Mouse (Mus musculus) thymus, adult 2 months (tissue): Measurements from ENCODE around the gene Impdh1. TPM values are rescaled to one million over a fixed set of nuclear protein-coding genes. Genes with fewer than 3 reads are reported as not detected.
"Not testable (repeated sequence)": the region's sequence is repeated elsewhere in the genome, so short reads cannot be mapped to it uniquely, and the experiment has no call there.

ENCODE experiments used
- DNase-seq: peaks from one replicate; pipeline ENCODE4 v3.0.0; 2021
- H3K27ac ChIP-seq: fragments of 200-500 bp; 2 replicates; pipeline ENCODE4 v1.5.1; 2012; ENCODE audit warnings: low read length, control low read depth; ENCODE audit not compliant: control insufficient read depth, insufficient read depth
- H3K27me3 ChIP-seq: fragments of 200-500 bp; 2 replicates; pipeline ENCODE4 v1.6.1; 2012; ENCODE audit warnings: mild to moderate bottlenecking, low read length, moderate library complexity, mixed read lengths; ENCODE audit not compliant: control insufficient read depth, insufficient read depth
- H3K36me3 ChIP-seq: fragments of 200-500 bp; 2 replicates; pipeline ENCODE4 v1.6.1; 2012; ENCODE audit warnings: mild to moderate bottlenecking, low read length, moderate library complexity; ENCODE audit not compliant: control insufficient read depth, insufficient read depth
- H3K4me1 ChIP-seq: fragments of 200-500 bp; replicated peaks from 2 replicates; pipeline ENCODE4 v1.6.1; 2012; ENCODE audit warnings: low read length; ENCODE audit not compliant: control insufficient read depth, insufficient read depth
- H3K4me3 ChIP-seq: fragments of 200-500 bp; 2 replicates; pipeline ENCODE4 v1.5.1; 2012; ENCODE audit warnings: mild to moderate bottlenecking, low read length, control low read depth, moderate library complexity; ENCODE audit not compliant: control insufficient read depth, insufficient read depth
- CTCF ChIP-seq: fragments of 200-500 bp; IDR thresholded peaks from 2 replicates; pipeline ENCODE4 v1.5.1; 2012; ENCODE audit warnings: mild to moderate bottlenecking, control low read depth, low read length, moderate library complexity, borderline replicate concordance; ENCODE audit not compliant: control insufficient read depth, poor library complexity, insufficient read depth; ENCODE audit errors: extremely low read depth
- POLR2A ChIP-seq: fragments of 200-500 bp; IDR thresholded peaks from 2 replicates; pipeline ENCODE4 v1.6.1; 2012; ENCODE audit warnings: mild to moderate bottlenecking, low read length, control low read depth, moderate library complexity; ENCODE audit not compliant: control insufficient read depth, poor library complexity, insufficient read depth; ENCODE audit errors: extremely low read depth
- WGBS: fragments of 180-500 bp; shearing (Covaris S2); methylation state at CpG from one replicate; pipeline ENCODE4 v1.1.7; 2018; 5-methylcytosine and 5-hydroxymethylcytosine counted together
- polyA plus RNA-seq: library from polyadenylated mRNA; depleted of rRNA; stranded (reverse); fragments of >200 nt; gene quantifications from 2 replicates; pipeline ENCODE4 v1.2.3, GENCODE M21; 2012; rRNA removed

The Impdh1 gene
- polyA plus RNA-seq, 1 experiment: 323 TPM

DNA sequence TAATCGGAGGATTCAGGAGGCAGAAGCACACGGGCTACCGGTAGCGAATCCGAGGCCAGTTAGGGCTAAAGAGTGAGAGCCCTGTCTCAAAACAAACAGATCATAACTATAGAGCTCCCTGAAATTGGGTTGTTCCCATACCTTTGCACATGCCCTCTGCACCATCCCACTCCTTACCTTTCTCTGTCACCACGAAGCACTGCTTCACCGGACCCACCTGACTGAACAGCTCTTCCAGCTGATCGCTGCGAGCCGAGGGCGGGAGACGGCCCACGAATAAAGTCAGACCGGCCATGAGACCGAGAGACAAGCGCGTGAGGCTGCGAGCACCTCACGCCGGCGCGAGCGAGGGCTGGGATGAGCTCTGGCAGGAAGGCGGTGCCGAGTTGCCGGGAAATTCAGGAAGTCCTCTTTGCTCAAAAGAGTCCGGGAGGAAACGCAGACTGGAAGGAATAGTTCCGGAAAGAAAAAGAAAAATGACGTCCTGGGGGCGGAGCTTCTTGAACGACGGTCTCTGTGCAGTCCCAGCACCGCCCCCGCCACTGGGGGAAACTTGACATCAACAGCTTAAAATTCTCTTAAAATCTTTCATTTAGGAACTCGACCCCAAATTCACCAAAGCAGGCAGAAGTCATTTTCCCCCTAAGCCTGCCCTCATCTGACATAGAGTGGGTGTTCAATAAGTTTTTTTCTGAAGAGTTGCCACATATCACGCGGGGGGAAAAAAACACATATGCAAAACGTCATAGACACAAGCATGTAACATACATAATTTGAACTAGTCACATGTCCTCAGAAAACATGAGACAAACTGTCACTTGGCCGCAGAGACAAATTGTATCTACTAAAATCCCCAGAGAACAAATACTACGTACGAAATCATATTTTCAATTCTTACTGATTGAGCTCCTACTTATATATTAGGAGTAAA lies 51.6 kb downstream of the Impdh1 start, which contains the start of gene Rbm28:
Gene Rbm28 (minus strand): TSS at position 693 of the 931 bp plus-strand sequence.
- H3K36me3 ChIP-seq: peaks cover 4% of the 10 kb centered on the region
- peak; percentile 65; the same call in 1 of the 2 replicates for TF ChIP-seq POLR2A
- TF ChIP-seq CTCF: no peak
- DNase-seq: peak; percentile 90
- no peaks in the 10 kb centered on the region; the same call in 1 of the 2 replicates for H3K27me3 ChIP-seq
- WGBS: 6% methylated on average over 42 of the region's 42 CpGs
- H3K4me1 ChIP-seq: peaks cover 3% of the 10 kb centered on the region
- H3K4me3 ChIP-seq: peak within 1 kb of the TSS; percentile 73
- H3K27ac ChIP-seq: no peak within 1 kb of the TSS

DNA sequence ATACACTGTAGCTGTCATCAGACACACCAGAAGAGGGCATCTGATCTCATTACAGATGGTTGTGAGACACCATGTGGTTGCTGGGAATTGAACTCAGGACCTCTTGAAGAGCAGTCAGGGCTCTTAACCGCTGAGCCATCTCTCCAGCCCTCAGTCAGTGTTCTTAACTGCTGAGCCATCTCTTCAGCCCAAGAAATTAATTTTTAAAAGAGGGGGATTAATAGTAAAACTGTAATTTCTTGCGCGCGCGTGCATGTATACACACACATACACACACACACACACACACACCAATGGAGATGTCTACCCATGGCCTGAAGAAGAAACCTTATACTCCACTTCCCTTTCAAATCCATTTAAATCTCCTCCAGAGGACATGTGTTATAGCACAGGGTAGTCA lies 54.9 kb downstream of the Impdh1 start:
- not testable (repeated sequence) for DNase-seq, H3K4me1 ChIP-seq, H3K4me3 ChIP-seq, H3K27me3 ChIP-seq, H3K27ac ChIP-seq
- peaks cover 31% of the 10 kb centered on the region for H3K36me3 ChIP-seq
- WGBS: over 99% methylated on average over 5 of the region's 5 CpGs

DNA sequence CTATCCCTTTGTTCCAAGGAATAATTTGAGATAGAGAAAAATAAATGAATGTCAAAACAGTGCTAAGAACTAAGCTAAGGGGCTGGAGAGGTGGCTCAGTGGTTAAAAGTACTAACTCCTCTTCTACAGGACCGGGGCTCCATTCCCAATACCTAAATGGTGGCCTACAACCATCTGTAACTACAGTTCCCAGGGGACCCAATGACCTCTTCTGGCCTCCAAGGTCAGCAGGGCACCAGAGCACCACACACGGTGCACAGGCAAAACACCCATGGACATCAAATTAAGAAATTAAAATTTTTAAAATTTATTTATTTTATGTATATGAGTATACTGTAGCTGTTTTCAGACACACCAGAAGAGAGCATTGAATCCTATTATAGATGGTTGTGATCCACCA lies 55.4 kb downstream of the Impdh1 start:
- peaks cover 35% of the 10 kb centered on the region for H3K36me3 ChIP-seq
- no peak overlapping the region for H3K27ac ChIP-seq
- peaks cover 3% of the 10 kb centered on the region for H3K4me1 ChIP-seq
- no peak for DNase-seq
- WGBS: 90% methylated on average over 2 of the region's 2 CpGs
- H3K4me3 ChIP-seq: no peak overlapping the region
- no peaks in the 10 kb centered on the region for H3K27me3 ChIP-seq
- TF ChIP-seq POLR2A (no peak), CTCF (no peak)

DNA sequence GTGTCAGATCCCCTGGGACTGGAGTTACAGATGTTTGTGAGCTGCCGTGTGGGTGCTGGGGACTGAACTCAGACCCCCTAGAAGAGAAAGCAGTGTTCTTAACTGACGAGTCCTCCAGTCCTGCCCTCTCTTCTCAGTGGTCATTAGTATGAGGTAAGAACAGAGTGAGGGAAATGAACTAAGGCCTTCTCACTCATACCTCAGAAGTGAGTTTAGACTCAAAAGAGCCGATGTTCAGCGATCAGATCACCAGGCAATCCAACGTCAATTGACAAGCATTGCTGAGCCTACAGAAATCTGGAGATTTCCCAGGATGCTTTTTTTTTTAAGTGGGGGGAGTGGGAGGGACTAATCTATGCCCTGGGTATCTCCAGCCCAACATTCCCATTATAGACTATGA lies 59.8 kb downstream of the Impdh1 start:
- 97% methylated on average over 5 of the region's 5 CpGs for WGBS
- Histone ChIP-seq H3K4me1 (no peaks in the 10 kb centered on the region), H3K27ac (no peak overlapping the region), H3K36me3 (peaks cover 67% of the 10 kb centered on the region), H3K4me3 (no peak overlapping the region), H3K27me3 (no peaks in the 10 kb centered on the region)
- no peak for TF ChIP-seq POLR2A
- DNase-seq: no peak

Other genes starting within 250 kb of the Impdh1 start
- 1.3 and 3.0 TPM in 2 replicates for gene Lep, start 156.1 kb downstream of the Impdh1 start, polyA plus RNA-seq
- gene Rbm28, start 51.4 kb downstream of the Impdh1 start, polyA plus RNA-seq: 9.9 and 13.0 TPM in 2 replicates
- 0.32 and 0.41 TPM in 2 replicates for gene Prrt4, start 36.8 kb downstream of the Impdh1 start, polyA plus RNA-seq
- 31.3 and 35.9 TPM in 2 replicates for gene Hilpda, start 56.1 kb upstream of the Impdh1 start, polyA plus RNA-seq
- gene Fam71f2, start 63.2 kb upstream of the Impdh1 start, polyA plus RNA-seq: 2.5 and 2.7 TPM in 2 replicates
- not detected in 2 replicates for gene Fam71f1, start 102.8 kb upstream of the Impdh1 start, polyA plus RNA-seq
- gene Calu, start 131.7 kb upstream of the Impdh1 start, polyA plus RNA-seq: 35.2 and 41.9 TPM in 2 replicates
- 0.04 TPM in 1 of 2 replicates, not detected in the other for gene Opn1sw, start 172.1 kb upstream of the Impdh1 start, polyA plus RNA-seq
- 0.61 and 1.3 TPM in 2 replicates for gene Ccdc136, start 179.9 kb upstream of the Impdh1 start, polyA plus RNA-seq
- 0.78 and 2.5 TPM in 2 replicates for gene Flnc, start 216.9 kb upstream of the Impdh1 start, polyA plus RNA-seq